Mouse (Mus musculus) neural tube, embryonic 14.5 days (tissue): ENCODE measurements around the gene Ubp1. TPM values are rescaled to one million over a fixed set of nuclear protein-coding genes. Genes with fewer than 3 reads are reported as not detected.
"Not testable (repeated sequence)": the region's sequence is repeated elsewhere in the genome, so short reads cannot be mapped to it uniquely, and the experiment has no call there.

Experiments
- ATAC-seq: fragments of 200-750 bp; cut with Nextera tagmentation; 2 replicates; pipeline ENCODE4 v1.8.0; 2017; ENCODE audit warnings: low read depth, mild to moderate bottlenecking, moderate TSS enrichment, moderate library complexity
- H3K27ac ChIP-seq: fragments of 300-500 bp; sonication (generic); 2 replicates; pipeline ENCODE4 v1.5.1; 2014; ENCODE audit warnings: low read depth, mild to moderate bottlenecking, control low read depth, low read length, moderate library complexity, mixed read lengths
- H3K27me3 ChIP-seq: fragments of 300-500 bp; sonication (generic); 2 replicates; pipeline ENCODE4 v1.6.1; 2014; ENCODE audit warnings: low read length; ENCODE audit not compliant: control insufficient read depth, insufficient read depth
- H3K36me3 ChIP-seq: fragments of 300-500 bp; sonication (generic); 2 replicates; pipeline ENCODE4 v1.6.1; 2014; ENCODE audit warnings: low read length, mixed read lengths; ENCODE audit not compliant: control insufficient read depth, insufficient read depth
- H3K4me1 ChIP-seq: fragments of 300-500 bp; sonication (generic); 2 replicates; pipeline ENCODE4 v1.6.1; 2014; ENCODE audit warnings: low read length; ENCODE audit not compliant: control insufficient read depth, insufficient read depth
- H3K4me2 ChIP-seq: fragments of 300-500 bp; sonication (generic); 2 replicates; pipeline ENCODE4 v1.6.1; 2014; ENCODE audit warnings: mild to moderate bottlenecking, low read depth, low read length, control low read depth
- H3K4me3 ChIP-seq: fragments of 300-500 bp; sonication (generic); 2 replicates; pipeline ENCODE4 v1.5.1; 2014; ENCODE audit warnings: low read depth, low read length, control low read depth, mixed read lengths
- H3K9ac ChIP-seq: fragments of 300-500 bp; sonication (generic); replicated peaks from 2 replicates; pipeline ENCODE4 v1.6.1; 2014; ENCODE audit warnings: low read depth, mild to moderate bottlenecking, control low read depth, low read length, mixed read lengths
- H3K9me3 ChIP-seq: fragments of 300-500 bp; sonication (generic); 2 replicates; pipeline ENCODE4 v1.6.1; 2016; ENCODE audit warnings: low read length; ENCODE audit not compliant: control insufficient read depth
- WGBS: fragments of 180-500 bp; shearing (Covaris S2); extraction: QIAGEN DNeasy Blood & Tissue Kit; methylation state at CpG from one replicate; pipeline ENCODE4 v1.1.7; 2014; 5-methylcytosine and 5-hydroxymethylcytosine counted together
- polyA plus RNA-seq: library from polyadenylated mRNA; unstranded; fragments of >200 nt; fragmentation: Nextera tagmentation; extraction: Ambion mirVana; gene quantifications from 2 replicates; pipeline ENCODE4 v1.2.1, GENCODE M21; 2014

Gene Ubp1
- 43.7 and 48.9 TPM in 2 replicates for polyA plus RNA-seq

DNA sequence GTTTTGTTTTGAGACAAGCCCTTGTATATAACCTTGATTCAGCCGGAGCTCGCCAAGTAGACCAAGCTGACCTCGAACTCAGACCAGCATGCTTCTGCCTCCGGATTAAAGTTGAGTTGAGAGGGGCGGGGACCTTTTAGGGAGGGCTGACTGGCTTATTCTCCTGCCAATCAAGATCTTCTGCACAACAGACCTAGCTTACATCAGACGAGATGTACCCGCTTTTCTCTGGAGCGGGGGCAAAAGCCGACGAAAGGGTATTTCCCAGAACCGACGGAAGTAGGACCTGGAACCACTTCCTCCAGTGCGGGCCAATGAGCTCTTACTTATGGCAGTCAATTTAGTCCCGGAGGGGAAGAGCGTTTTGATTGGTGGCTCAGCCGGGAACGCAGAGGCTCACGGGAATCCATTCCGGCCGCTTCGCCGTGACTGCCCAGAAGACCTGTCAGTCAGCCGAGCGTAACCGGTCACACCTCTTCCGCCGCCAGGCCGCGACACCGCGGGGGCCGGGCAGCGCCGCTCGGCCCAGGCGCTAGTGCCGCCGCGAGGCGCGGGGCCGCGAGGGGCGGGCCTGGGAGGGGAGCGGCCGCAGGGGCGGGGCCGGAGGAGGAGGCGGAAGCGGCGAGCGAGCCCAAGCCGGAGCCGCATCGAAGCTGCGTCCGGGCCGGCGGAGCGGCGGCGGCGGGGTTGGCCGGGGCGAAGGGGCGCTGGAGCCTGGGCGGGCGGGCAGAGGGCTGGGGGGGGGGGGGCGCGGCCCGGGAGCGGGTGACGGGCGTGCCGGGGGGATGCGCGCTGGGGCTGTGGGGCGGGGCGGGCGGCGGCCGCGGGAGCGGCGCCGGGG, at the start of gene Ubp1:
Ubp1 (plus strand) TSS at position 401 of the 841 bp plus-strand sequence.
- peak; percentile 96 for ATAC-seq
- no peaks in the 10 kb centered on the region for H3K36me3 ChIP-seq

DNA sequence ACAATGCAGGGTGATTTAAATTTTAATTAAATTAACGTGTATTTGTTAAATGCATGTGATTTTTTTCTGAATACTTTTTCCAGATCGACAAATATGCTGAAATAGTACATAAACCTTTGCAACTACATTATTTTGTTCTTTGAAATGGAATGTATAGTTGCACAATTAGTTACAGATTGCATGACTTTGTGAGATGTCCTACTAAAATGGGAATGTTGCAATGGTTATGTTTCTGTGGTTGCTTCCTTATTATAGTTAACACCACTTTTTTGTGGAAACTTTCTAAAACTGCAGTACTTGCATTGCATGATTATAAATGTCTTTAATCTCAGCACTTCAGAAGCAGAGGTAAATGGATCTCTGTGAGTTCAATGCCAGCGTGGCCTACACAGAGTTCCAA, 35.8 kb upstream of the Ubp1 start:
- Histone ChIP-seq H3K9ac (no peak overlapping the region), H3K4me2 (no peak overlapping the region), H3K36me3 (peaks cover 57% of the 10 kb centered on the region), H3K4me3 (no peak overlapping the region), H3K9me3 (no peaks in the 10 kb centered on the region), H3K27ac (no peak overlapping the region), H3K4me1 (no peaks in the 10 kb centered on the region), H3K27me3 (no peaks in the 10 kb centered on the region)
- ATAC-seq: no peak
- WGBS: 97% methylated on average over 3 of the region's 3 CpGs

More for the DNA sequence above, at the start of gene Ubp1:
- Histone ChIP-seq H3K9ac (peak within 1 kb of the TSS; percentile 95), H3K4me1 (peaks cover 15% of the 10 kb centered on the region), H3K4me3 (peak within 1 kb of the TSS; percentile 95), H3K9me3 (no peaks in the 10 kb centered on the region), H3K27me3 (no peaks in the 10 kb centered on the region; the same call in 1 of the 2 replicates), H3K4me2 (peak within 1 kb of the TSS; percentile 73), H3K27ac (peak within 1 kb of the TSS; percentile 91)
- WGBS: under 1% methylated on average over 48 of the region's 86 CpGs

DNA sequence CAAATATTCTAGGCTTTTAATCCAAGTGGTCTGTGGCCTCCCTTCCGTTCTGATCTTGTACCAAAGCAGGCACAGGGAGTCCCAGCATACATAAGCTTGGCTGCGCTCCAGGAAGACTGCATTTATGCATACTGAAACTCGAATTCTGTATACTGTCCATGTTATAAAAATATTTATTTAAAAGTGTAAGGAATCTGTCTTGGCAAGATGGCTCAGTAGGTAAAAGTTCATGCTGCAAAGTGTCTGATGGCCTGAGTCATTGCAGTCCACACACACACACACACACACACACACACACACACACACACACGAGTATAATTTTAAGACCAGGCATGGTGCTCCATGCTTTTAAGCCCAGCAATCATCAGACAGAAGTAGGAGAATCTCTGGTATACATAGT, 27.6 kb upstream of the Ubp1 start:
- Histone ChIP-seq H3K4me1 (no peaks in the 10 kb centered on the region), H3K9me3 (no peaks in the 10 kb centered on the region), H3K4me2 (no peak overlapping the region), H3K36me3 (peaks cover 83% of the 10 kb centered on the region), H3K27ac (no peak overlapping the region), H3K4me3 (no peak overlapping the region), H3K27me3 (no peaks in the 10 kb centered on the region), H3K9ac (no peak overlapping the region)
- WGBS: 78% methylated on average over 4 of the region's 4 CpGs
- ATAC-seq: no peak

DNA sequence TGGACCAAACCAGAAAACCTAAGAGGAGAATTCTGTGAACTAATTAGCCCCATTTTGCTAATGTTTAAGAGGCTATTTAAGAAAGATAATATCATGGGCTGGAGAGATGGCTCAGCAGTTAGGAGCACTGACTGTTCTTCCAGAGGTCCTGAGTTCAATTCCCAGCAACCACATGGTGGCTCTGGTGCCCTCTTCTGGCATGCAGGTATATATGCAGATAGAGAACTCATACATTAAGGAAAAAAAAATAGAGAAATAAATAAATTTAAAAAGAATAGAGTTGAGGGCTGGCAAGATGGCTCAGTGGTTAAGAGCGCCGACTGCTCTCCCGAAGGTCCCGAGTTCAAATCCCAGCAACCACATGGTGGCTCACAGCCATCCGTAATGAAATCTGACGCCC, 26.4 kb upstream of the Ubp1 start:
- H3K4me1 ChIP-seq: not testable (repeated sequence)

DNA sequence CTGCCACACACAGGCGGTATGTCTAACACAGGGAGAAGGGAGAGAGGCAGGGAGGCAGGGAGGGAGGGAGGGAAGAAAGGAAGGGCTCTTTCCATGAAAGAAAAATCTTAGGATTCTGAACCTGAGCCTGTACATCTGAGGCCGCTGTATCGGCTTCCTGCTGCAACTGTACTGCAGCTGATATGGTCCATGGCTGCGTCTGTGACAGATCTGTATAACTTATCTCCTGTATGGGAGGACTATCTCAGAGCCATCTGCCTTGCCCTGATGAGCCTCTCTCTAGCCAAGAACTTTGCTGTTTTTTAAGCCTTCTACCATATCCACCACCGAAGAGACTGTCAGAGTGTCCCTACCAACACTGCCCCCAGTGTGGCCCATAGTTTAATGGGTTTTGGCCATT, 14.9 kb upstream of the Ubp1 start:
- H3K9me3 ChIP-seq: no peaks in the 10 kb centered on the region
- H3K27ac ChIP-seq: no peak overlapping the region
- no peak for ATAC-seq
- H3K4me3 ChIP-seq: no peak overlapping the region
- peaks cover 56% of the 10 kb centered on the region for H3K36me3 ChIP-seq
- H3K4me1 ChIP-seq: no peaks in the 10 kb centered on the region
- no peak overlapping the region for H3K9ac ChIP-seq
- WGBS: 96% methylated on average over 5 of the region's 5 CpGs
- no peak overlapping the region for H3K4me2 ChIP-seq
- H3K27me3 ChIP-seq: no peaks in the 10 kb centered on the region

More for the DNA sequence above, 26.4 kb upstream of the Ubp1 start:
- not testable (repeated sequence) for ATAC-seq, H3K27ac ChIP-seq, H3K9me3 ChIP-seq, H3K9ac ChIP-seq, H3K27me3 ChIP-seq, H3K4me3 ChIP-seq, H3K4me2 ChIP-seq
- 97% methylated on average over 6 of the region's 6 CpGs for WGBS
- H3K36me3 ChIP-seq: peaks cover 81% of the 10 kb centered on the region

DNA sequence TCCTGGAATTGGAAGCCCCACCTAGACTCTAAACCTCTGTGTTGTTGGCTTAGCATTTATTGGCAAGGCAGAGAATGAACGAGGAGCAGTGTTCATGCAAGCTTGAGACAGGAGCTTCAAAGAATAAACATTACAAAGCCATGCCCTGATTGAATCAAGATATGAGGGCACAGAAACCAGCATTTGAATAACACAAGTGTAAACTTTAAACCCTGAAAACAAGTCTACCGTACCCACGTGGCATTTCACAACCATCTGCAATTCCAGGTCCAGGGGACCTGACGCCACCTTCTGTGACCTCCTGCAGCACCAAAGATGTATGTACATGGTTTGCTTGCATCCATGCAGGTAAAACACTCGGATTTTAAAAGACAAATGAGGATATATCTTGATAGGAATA, 8.1 kb upstream of the Ubp1 start:
- WGBS: 97% methylated on average over 5 of the region's 5 CpGs
- no peak overlapping the region for H3K4me2 ChIP-seq
- no peaks in the 10 kb centered on the region for H3K9me3 ChIP-seq
- H3K4me1 ChIP-seq: no peaks in the 10 kb centered on the region
- no peak overlapping the region for H3K9ac ChIP-seq
- ATAC-seq: no peak
- no peak overlapping the region for H3K27ac ChIP-seq
- no peak overlapping the region for H3K4me3 ChIP-seq
- H3K36me3 ChIP-seq: peaks cover 44% of the 10 kb centered on the region
- no peaks in the 10 kb centered on the region for H3K27me3 ChIP-seq

DNA sequence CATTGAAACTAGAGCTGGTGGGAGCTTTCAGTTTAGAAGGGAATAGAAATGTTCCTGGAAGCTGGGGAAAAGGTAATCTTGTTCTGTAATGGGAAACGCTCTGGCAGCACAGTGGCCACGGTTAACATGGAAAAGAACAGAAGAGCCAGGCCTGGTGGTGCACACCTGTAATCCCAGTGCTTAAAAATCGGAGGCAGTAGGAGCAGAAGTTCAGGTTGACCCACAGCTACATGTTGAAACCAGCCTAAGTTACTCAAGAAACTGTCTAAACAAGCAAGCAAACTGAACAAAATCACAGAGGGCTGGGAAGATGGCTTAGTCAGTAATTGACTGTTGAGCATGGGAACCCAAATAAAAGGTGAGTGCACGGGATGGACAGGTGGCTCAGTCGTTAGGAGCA, 5.9 kb upstream of the Ubp1 start:
- ATAC-seq: no peak
- Histone ChIP-seq H3K4me3 (no peak overlapping the region), H3K4me2 (no peak overlapping the region), H3K27me3 (no peaks in the 10 kb centered on the region), H3K9me3 (no peaks in the 10 kb centered on the region), H3K9ac (no peak overlapping the region), H3K36me3 (peaks cover 33% of the 10 kb centered on the region; the same call in 1 of the 2 replicates), H3K4me1 (no peaks in the 10 kb centered on the region), H3K27ac (no peak overlapping the region)
- 92% methylated on average over 5 of the region's 5 CpGs for WGBS

DNA sequence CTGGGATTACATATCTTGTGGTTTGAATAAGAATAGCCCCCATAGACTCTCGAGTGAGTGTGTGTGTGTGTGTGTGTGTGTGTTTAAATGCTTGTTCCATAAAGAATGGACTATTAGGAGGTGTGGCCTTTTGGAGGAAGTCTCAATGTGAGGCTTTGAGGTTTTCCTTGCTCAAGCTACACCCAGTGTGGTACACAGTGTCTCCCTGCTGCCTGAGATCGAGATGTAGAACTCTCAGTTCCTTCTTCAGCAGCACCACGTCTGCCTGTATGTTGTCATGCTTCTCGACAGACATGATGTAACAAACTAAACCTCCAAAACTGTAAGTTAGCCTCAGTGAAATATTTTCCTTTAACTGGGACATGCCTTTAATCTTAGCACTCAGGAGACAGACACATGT, 2.1 kb upstream of the Ubp1 start:
- WGBS: 84% methylated on average over 4 of the region's 4 CpGs
- H3K36me3 ChIP-seq: peaks cover 16% of the 10 kb centered on the region; the same call in 1 of the 2 replicates
- peaks cover 15% of the 10 kb centered on the region for H3K4me1 ChIP-seq
- no peak overlapping the region for H3K27ac ChIP-seq
- H3K4me3 ChIP-seq: no peak overlapping the region
- H3K9me3 ChIP-seq: no peaks in the 10 kb centered on the region
- ATAC-seq: no peak
- no peak overlapping the region for H3K9ac ChIP-seq
- H3K4me2 ChIP-seq: no peak overlapping the region
- H3K27me3 ChIP-seq: no peaks in the 10 kb centered on the region; the same call in 1 of the 2 replicates

DNA sequence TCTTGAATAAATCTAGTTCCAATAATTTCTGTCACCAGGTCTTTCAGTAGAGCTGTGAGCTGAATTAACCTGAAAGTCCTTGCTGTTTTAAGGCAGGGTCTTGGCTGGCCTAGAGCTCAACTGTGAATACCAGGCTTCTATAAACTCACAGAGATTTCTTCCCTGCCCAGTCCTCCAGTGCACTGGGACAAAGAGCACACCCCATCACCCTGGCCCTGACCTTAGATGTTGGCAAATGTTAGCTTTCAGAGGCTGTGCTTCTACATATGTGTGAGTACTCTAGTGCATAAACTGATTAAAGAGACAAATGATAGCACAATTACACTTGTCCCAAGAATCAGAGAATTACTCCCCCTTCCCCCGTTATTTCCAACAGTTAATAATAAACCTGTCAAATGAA, 1.1 kb upstream of the Ubp1 start:
- ATAC-seq: no peak
- H3K27ac ChIP-seq: no peak overlapping the region; the same call in 1 of the 2 replicates
- no peak overlapping the region; the same call in 1 of the 2 replicates for H3K4me3 ChIP-seq
- peaks cover 15% of the 10 kb centered on the region for H3K4me1 ChIP-seq
- H3K27me3 ChIP-seq: no peaks in the 10 kb centered on the region; the same call in 1 of the 2 replicates
- H3K36me3 ChIP-seq: peaks cover 5% of the 10 kb centered on the region; the same call in 1 of the 2 replicates
- no peaks in the 10 kb centered on the region for H3K9me3 ChIP-seq
- H3K4me2 ChIP-seq: no peak overlapping the region
- no peak overlapping the region for H3K9ac ChIP-seq
- WGBS: 85% methylated on average over 1 of the region's 1 CpGs
